Mouse (Mus musculus): Measurements from ENCODE around the gene Mfsd7a. TPM values are rescaled to one million over a fixed set of nuclear protein-coding genes. Genes with fewer than 3 reads are reported as not detected.
"Not testable (repeated sequence)": the region's sequence is repeated elsewhere in the genome, so short reads cannot be mapped to it uniquely, and the experiment has no call there.

Gene Mfsd7a
- 0.24 and 0.25 TPM in 2 replicates for polyA plus RNA-seq (2015; fragmentation: Nextera tagmentation; extraction: Ambion mirVana)

DNA sequence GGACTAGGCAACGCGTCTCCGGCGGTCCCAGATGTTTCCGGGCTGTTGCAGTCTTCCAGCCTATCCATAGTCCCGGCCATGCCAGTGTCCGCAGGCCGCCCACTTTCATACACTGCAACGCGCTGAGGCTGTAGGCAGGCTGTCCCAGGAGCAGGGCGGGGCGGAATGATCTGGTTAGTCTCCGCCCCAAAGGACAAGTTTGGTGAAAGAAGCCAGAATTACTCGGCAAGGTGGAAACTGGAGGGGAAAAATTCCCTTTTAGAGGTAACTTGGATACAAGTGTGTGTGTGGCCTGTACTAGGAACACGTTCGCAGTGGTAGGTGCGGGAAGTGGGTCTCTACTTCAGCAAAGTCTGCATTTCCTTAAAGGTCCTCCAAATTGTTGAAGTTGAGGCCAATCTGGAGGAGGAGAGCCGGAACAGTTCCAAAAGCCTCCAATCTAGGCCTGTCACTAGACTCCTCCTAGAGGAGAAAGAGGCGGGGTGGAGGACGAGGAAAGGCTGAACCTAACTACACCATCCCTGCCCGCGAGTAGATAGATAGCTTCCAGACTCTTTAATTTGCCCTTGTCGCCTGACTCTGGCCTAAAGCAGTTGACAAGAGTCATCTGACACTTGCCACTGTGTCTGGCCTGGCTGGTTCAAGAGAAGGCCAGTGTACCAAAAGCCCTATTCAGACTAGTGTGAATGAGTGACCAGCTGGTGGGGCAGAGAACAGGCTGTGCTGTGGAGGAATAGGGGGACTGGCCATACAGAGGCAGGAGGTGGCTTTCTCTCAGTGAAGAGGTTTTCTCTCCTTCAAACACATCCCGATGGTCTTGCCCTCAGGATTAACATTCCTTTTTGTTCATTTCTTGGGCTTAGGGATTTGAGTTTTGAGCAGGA lies at the start of gene Mfsd7a:
Gene Mfsd7a (minus strand): TSS at position 107 of the 884 bp plus-strand sequence.
- 11% methylated on average over 24 of the region's 24 CpGs for WGBS
- Histone ChIP-seq H3K4me3 (peak within 1 kb of the TSS; percentile 43), H3K27ac (no peak within 1 kb of the TSS), H3K9ac (peak within 1 kb of the TSS; percentile 54), H3K4me2 (replicated peaks) (peak within 1 kb of the TSS; percentile 68), H3K9me3 (no peaks in the 10 kb centered on the region), H3K36me3 (no peaks in the 10 kb centered on the region), H3K27me3 (peaks cover 15% of the 10 kb centered on the region), H3K4me1 (peaks cover 7% of the 10 kb centered on the region)
- ATAC-seq (ENCODE audit: low FRiP score, low read depth): peak; percentile 83; the same call in 1 of the 2 replicates

- not testable (repeated sequence) for H3K4me2 ChIP-seq (replicated peaks); H3K27me3 ChIP-seq; H3K27ac ChIP-seq; H3K4me1 ChIP-seq; ATAC-seq (ENCODE audit: low FRiP score, low read depth); H3K9me3 ChIP-seq; H3K9ac ChIP-seq; H3K4me3 ChIP-seq
- 94% methylated on average over 5 of the region's 5 CpGs for WGBS
- H3K36me3 ChIP-seq: peaks cover 79% of the 10 kb centered on the region
These were observed 37.5 kb upstream of the Mfsd7a start for GRCm38 (mm10) chr5:108486148-108486547.

GRCm38 (mm10) chr5:108485239-108485638 lies 36.5 kb upstream of the Mfsd7a start:
- no peak overlapping the region for H3K4me2 ChIP-seq (replicated peaks)
- no peak overlapping the region for H3K27ac ChIP-seq
- no peaks in the 10 kb centered on the region for H3K9me3 ChIP-seq
- peaks cover 71% of the 10 kb centered on the region for H3K36me3 ChIP-seq
- H3K4me1 ChIP-seq: no peaks in the 10 kb centered on the region
- no peak for ATAC-seq (ENCODE audit: low FRiP score, low read depth)
- no peak overlapping the region for H3K4me3 ChIP-seq
- 93% methylated on average over 2 of the region's 2 CpGs for WGBS
- no peak overlapping the region for H3K9ac ChIP-seq
- H3K27me3 ChIP-seq: no peaks in the 10 kb centered on the region

DNA sequence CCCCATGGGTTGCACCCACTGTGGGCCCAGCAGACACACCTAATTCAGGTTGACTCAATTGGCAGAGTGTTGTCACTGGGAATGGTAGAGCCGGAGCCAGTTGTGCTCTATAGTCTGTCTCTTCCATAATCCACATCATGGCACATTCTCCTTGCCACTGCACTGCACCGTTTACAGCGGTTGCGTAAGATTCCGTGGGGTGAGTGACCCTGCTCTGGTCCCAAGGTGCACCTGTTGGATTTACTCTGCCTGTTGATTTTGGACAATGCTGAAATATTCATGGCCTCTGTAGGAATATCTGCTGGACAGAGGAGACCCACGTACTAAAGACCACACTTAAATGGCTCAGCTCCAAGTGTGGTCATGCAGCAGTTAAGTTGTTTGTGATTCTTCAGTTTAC lies 34.3 kb upstream of the Mfsd7a start:
- no peaks in the 10 kb centered on the region for H3K4me1 ChIP-seq
- 96% methylated on average over 6 of the region's 6 CpGs for WGBS
- H3K27ac ChIP-seq: no peak overlapping the region

GRCm38 (mm10) chr5:108475977-108476376 lies 27.3 kb upstream of the Mfsd7a start:
- H3K27ac ChIP-seq: no peak overlapping the region
- H3K4me1 ChIP-seq: no peaks in the 10 kb centered on the region
- peaks cover 80% of the 10 kb centered on the region for H3K36me3 ChIP-seq
- 96% methylated on average over 3 of the region's 3 CpGs for WGBS
- H3K9me3 ChIP-seq: no peaks in the 10 kb centered on the region
- no peak overlapping the region for H3K4me2 ChIP-seq (replicated peaks)
- no peak for ATAC-seq (ENCODE audit: low FRiP score, low read depth)
- H3K27me3 ChIP-seq: no peaks in the 10 kb centered on the region
- H3K9ac ChIP-seq: no peak overlapping the region
- H3K4me3 ChIP-seq: no peak overlapping the region

More for the DNA sequence above, 34.3 kb upstream of the Mfsd7a start:
- Histone ChIP-seq H3K9ac (no peak overlapping the region), H3K9me3 (no peaks in the 10 kb centered on the region), H3K4me2 (replicated peaks) (no peak overlapping the region), H3K4me3 (no peak overlapping the region), H3K27me3 (no peaks in the 10 kb centered on the region), H3K36me3 (peaks cover 63% of the 10 kb centered on the region)
- no peak for ATAC-seq (ENCODE audit: low FRiP score, low read depth)

DNA sequence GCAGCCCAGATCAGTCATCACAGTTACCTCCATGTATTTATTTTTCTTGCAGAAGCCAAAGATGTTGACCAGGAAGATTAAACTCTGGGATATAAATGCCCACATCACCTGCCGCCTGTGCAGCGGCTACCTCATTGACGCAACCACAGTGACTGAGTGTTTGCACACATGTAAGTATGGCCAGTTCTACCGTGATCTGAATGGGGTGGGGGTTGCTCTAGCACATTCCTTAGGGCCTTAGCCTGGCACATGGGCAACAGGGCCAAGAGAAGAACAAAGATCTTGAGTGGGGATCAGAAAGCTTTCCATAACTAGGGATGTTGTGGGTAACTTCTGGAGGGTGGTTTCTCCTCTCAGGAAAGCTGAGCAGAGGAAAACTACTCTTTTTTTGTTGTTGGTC lies 25.0 kb upstream of the Mfsd7a start:
- no peak overlapping the region for H3K27ac ChIP-seq
- H3K4me3 ChIP-seq: no peak overlapping the region
- no peak overlapping the region for H3K4me2 ChIP-seq (replicated peaks)
- no peak for ATAC-seq (ENCODE audit: low FRiP score, low read depth)
- 92% methylated on average over 4 of the region's 4 CpGs for WGBS
- no peaks in the 10 kb centered on the region for H3K4me1 ChIP-seq
- H3K9me3 ChIP-seq: no peaks in the 10 kb centered on the region
- H3K36me3 ChIP-seq: peaks cover 74% of the 10 kb centered on the region
- H3K27me3 ChIP-seq: no peaks in the 10 kb centered on the region
- H3K9ac ChIP-seq: no peak overlapping the region

DNA sequence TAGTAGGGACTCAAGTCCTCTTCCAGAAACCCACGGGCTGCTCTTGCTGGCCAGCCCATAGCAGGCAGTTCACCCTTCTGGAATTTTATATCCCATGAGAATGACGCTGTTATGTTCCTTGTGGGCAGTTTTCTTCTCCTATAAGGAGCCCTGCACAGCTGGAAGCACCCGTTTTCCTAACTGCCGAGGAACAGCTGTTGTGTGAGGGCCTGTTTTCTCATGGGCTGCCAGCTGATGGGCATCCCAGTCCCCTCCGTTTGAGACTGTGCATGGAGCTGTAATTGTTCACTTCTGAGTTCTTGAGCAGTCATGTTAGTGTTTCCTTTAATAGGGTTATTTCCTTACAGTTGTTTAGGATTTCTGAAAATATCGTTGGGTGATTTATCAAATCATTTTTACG lies 20.9 kb upstream of the Mfsd7a start:
- no peaks in the 10 kb centered on the region for H3K9me3 ChIP-seq
- H3K36me3 ChIP-seq: peaks cover 38% of the 10 kb centered on the region
- H3K4me3 ChIP-seq: no peak overlapping the region
- H3K9ac ChIP-seq: no peak overlapping the region
- no peak overlapping the region for H3K27ac ChIP-seq
- WGBS: 57% methylated on average over 7 of the region's 7 CpGs
- no peak overlapping the region for H3K4me2 ChIP-seq (replicated peaks)
- no peaks in the 10 kb centered on the region for H3K27me3 ChIP-seq
- no peak for ATAC-seq (ENCODE audit: low FRiP score, low read depth)
- H3K4me1 ChIP-seq: peaks cover 7% of the 10 kb centered on the region; the same call in 1 of the 2 replicates

GRCm38 (mm10) chr5:108466647-108467046 lies 18.0 kb upstream of the Mfsd7a start:
- no peak overlapping the region for H3K4me3 ChIP-seq
- no peak overlapping the region for H3K4me2 ChIP-seq (replicated peaks)
- no peak overlapping the region for H3K9ac ChIP-seq
- H3K27me3 ChIP-seq: no peaks in the 10 kb centered on the region
- H3K4me1 ChIP-seq: peaks cover 33% of the 10 kb centered on the region
- H3K36me3 ChIP-seq: peaks cover 8% of the 10 kb centered on the region
- no peak for ATAC-seq (ENCODE audit: low FRiP score, low read depth)
- WGBS: 90% methylated on average over 1 of the region's 1 CpGs
- H3K27ac ChIP-seq: no peak overlapping the region
- no peaks in the 10 kb centered on the region for H3K9me3 ChIP-seq

- H3K9me3 ChIP-seq: no peaks in the 10 kb centered on the region
- H3K4me1 ChIP-seq: peaks cover 36% of the 10 kb centered on the region
- H3K36me3 ChIP-seq: peaks cover 4% of the 10 kb centered on the region; the same call in 1 of the 2 replicates
- no peak overlapping the region for H3K27ac ChIP-seq
- 86% methylated on average over 6 of the region's 6 CpGs for WGBS
- no peak for ATAC-seq (ENCODE audit: low FRiP score, low read depth)
- no peak overlapping the region for H3K4me3 ChIP-seq
- no peak overlapping the region for H3K4me2 ChIP-seq (replicated peaks)
- no peaks in the 10 kb centered on the region for H3K27me3 ChIP-seq
- H3K9ac ChIP-seq: no peak overlapping the region
These were observed 16.6 kb upstream of the Mfsd7a start for GRCm38 (mm10) chr5:108465131-108465891.

GRCm38 (mm10) chr5:108462446-108462845 lies 13.8 kb upstream of the Mfsd7a start:
- no peak for ATAC-seq (ENCODE audit: low FRiP score, low read depth)
- no peak overlapping the region; the same call in 1 of the 2 replicates for H3K27ac ChIP-seq

GRCm38 (mm10) chr5:108461082-108462065 lies 12.7 kb upstream of the Mfsd7a start, which contains the start of gene Pcgf3:
Pcgf3 (plus strand) TSS chr5:108461232.
- H3K9ac ChIP-seq: peak within 1 kb of the TSS; percentile 99
- peak within 1 kb of the TSS; percentile 100 for H3K4me2 ChIP-seq (replicated peaks)
- no peaks in the 10 kb centered on the region for H3K9me3 ChIP-seq
- peak within 1 kb of the TSS; percentile 96 for H3K4me3 ChIP-seq
- ATAC-seq (ENCODE audit: low FRiP score, low read depth): peak; percentile 98
- peaks cover 4% of the 10 kb centered on the region; the same call in 1 of the 2 replicates for H3K36me3 ChIP-seq
- WGBS: under 1% methylated on average over 51 of the region's 62 CpGs
- H3K27me3 ChIP-seq: peaks cover 22% of the 10 kb centered on the region; the same call in 1 of the 2 replicates
- peaks cover 34% of the 10 kb centered on the region for H3K4me1 ChIP-seq
- H3K27ac ChIP-seq: peak within 1 kb of the TSS; percentile 77

More at GRCm38 (mm10) chr5:108462446-108462845, 13.8 kb upstream of the Mfsd7a start:
- H3K9me3 ChIP-seq: no peaks in the 10 kb centered on the region
- peak overlapping the region; percentile 99 for H3K9ac ChIP-seq
- H3K4me2 ChIP-seq (replicated peaks): peak overlapping the region; percentile 100
- peaks cover 36% of the 10 kb centered on the region for H3K4me1 ChIP-seq
- H3K4me3 ChIP-seq: peak overlapping the region; percentile 96
- H3K27me3 ChIP-seq: peaks cover 22% of the 10 kb centered on the region; the same call in 1 of the 2 replicates
- 56% methylated on average over 4 of the region's 4 CpGs for WGBS
- H3K36me3 ChIP-seq: peaks cover 4% of the 10 kb centered on the region; the same call in 1 of the 2 replicates

All from limb, embryonic 13.5 days (tissue).